Mouse (Mus musculus): ENCODE measurements around the gene Sdk1. TPM values are rescaled to one million over a fixed set of nuclear protein-coding genes. Genes with fewer than 3 reads are reported as not detected.

Sdk1 gene
- polyA plus RNA-seq, 1 experiment from 2014 or later = 0.10 TPM

DNA sequence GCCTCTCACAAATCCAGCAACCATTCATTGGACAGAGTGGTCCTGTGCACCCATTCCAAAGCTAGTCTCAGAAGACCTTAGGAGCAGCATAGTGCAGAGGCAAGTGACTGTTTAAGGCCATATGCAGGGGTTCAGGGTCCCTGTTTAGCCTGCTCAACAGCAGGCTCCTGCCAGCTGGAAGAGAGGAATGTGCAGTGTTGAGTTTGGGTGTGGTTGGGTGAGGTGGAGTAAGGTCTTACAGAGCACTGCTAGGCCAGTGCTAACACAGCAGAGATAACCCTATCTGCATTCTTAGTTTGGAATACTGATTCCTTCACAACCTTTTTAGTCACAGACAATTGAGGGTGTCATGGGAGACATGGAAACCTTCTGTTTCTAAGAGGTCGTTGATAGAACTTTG, 206.0 kb downstream of the Sdk1 start:
- Histone ChIP-seq H3K36me3 (no peaks in the 10 kb centered on the region), H3K4me1 (replicated peaks) (no peaks in the 10 kb centered on the region), H3K9ac (no peak overlapping the region), H3K4me3 (replicated peaks) (no peak overlapping the region), H3K4me2 (no peak overlapping the region), H3K9me3 (replicated peaks) (no peaks in the 10 kb centered on the region), H3K27me3 (no peaks in the 10 kb centered on the region), H3K27ac (no peak overlapping the region)
- WGBS (ENCODE audit: insufficient replicate concordance) = 50% methylated on average over 1 of the region's 1 CpGs
- ATAC-seq (ENCODE audit: low read depth) (no peak), DNase-seq (no peak)

DNA sequence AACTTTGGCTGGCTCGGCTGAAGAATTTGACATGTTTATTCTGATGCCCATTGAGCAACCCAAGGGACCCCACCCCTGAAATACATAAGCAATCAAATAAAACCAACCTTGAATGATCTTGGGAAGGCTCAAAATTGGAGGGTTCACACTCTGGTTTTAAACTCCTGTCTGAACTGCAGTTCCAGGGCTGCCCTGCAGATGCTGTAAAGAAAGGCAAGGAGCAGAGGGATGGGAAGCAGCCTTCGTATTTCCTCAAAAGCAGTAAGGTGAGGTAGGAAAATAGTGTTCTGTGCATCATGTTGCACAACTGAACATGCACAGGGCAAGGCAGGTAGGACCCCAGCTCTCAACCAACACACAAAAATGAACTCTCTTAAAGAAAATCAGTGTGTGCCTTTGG, 222.1 kb downstream of the Sdk1 start:
- H3K27ac ChIP-seq = no peak overlapping the region
- H3K27me3 ChIP-seq = no peaks in the 10 kb centered on the region
- 55% methylated on average over 2 of the region's 2 CpGs for WGBS (ENCODE audit: insufficient replicate concordance)
- ATAC-seq (ENCODE audit: low read depth) (no peak), DNase-seq (no peak)
- no peaks in the 10 kb centered on the region for H3K4me1 ChIP-seq (replicated peaks)
- H3K9me3 ChIP-seq (replicated peaks) = no peaks in the 10 kb centered on the region
- no peak overlapping the region for H3K4me3 ChIP-seq (replicated peaks)
- no peak overlapping the region for H3K9ac ChIP-seq
- no peaks in the 10 kb centered on the region for H3K36me3 ChIP-seq
- no peak overlapping the region for H3K4me2 ChIP-seq

DNA sequence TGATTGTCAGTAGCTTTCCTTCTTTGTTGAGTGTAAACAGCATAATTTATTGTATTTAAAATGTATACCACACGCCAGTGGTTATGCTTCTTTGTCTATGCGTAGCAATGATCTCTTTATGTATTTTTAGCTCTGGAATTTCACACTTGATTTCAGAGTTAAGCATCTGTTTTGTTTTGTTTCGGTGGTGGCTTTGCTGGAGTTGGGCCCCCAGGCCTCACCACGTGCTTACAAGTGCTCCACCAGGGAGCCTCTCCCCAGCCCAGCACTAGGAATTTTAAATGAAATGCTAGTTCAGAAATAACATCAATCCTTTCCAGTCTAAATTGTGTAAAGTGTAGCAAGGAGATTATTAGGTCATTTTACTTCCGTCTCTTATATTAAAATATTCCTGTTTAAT, 227.5 kb downstream of the Sdk1 start:
- no peak overlapping the region for H3K4me3 ChIP-seq (replicated peaks)
- H3K4me2 ChIP-seq = no peak overlapping the region
- no peaks in the 10 kb centered on the region for H3K4me1 ChIP-seq (replicated peaks)
- no peak overlapping the region for H3K27ac ChIP-seq
- ATAC-seq (ENCODE audit: low read depth) (no peak), DNase-seq (no peak)
- H3K9ac ChIP-seq = no peak overlapping the region
- 51% methylated on average over 5 of the region's 5 CpGs for WGBS (ENCODE audit: insufficient replicate concordance)
- H3K9me3 ChIP-seq (replicated peaks) = no peaks in the 10 kb centered on the region
- H3K36me3 ChIP-seq = no peaks in the 10 kb centered on the region
- H3K27me3 ChIP-seq = no peaks in the 10 kb centered on the region

DNA sequence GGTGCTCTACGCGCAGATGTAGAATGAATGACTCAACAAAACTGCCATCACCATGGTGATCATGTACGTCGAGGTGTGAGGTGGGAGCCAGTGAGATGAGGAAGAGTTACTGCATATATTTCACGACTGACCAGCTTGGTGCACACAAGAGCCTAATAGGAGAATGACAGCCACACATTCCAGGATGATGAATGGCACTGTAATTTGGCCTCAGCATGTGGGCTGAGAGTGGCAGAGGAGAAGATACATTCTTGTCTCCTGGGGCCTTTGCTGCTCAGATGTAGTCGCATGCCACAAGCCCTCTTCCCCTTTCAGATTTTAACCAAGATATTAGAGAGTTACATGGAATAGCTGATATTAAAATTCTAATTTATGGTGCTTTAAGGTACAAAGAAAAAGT, 264.0 kb downstream of the Sdk1 start:
- Histone ChIP-seq H3K9ac (no peak overlapping the region), H3K4me2 (no peak overlapping the region), H3K27ac (no peak overlapping the region), H3K9me3 (replicated peaks) (no peaks in the 10 kb centered on the region), H3K36me3 (no peaks in the 10 kb centered on the region), H3K4me1 (replicated peaks) (no peaks in the 10 kb centered on the region), H3K27me3 (no peaks in the 10 kb centered on the region), H3K4me3 (replicated peaks) (no peak overlapping the region)
- WGBS (ENCODE audit: insufficient replicate concordance) = 69% methylated on average over 6 of the region's 6 CpGs
- DNase-seq = no peak
- no peak for ATAC-seq (ENCODE audit: low read depth)

DNA sequence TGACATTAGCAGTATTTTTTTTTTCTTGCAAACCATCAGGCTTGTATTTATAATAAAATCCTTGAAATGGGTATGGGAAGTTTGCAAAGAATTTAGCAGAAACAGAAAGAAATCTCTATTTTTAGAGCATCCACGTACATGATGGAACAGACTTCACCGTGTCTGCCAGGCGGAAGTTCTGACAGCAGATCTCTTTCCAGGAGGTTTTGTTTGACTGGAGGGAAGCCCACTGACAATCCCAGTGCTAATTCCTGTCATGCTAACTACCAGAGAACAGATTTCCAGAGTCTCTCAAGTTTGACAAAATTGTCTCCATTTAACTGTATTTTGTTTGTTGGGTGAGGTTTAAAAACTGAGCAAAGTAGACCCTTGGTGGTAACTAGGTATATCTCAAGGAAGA, 265.1 kb downstream of the Sdk1 start:
- no peak overlapping the region for H3K4me3 ChIP-seq (replicated peaks)
- no peak overlapping the region for H3K9ac ChIP-seq
- DNase-seq = no peak
- WGBS (ENCODE audit: insufficient replicate concordance) = 70% methylated on average over 3 of the region's 3 CpGs
- H3K4me1 ChIP-seq (replicated peaks) = no peaks in the 10 kb centered on the region
- H3K27me3 ChIP-seq = no peaks in the 10 kb centered on the region
- ATAC-seq (ENCODE audit: low read depth) = no peak
- no peak overlapping the region for H3K4me2 ChIP-seq
- H3K36me3 ChIP-seq = no peaks in the 10 kb centered on the region
- no peaks in the 10 kb centered on the region for H3K9me3 ChIP-seq (replicated peaks)
- no peak overlapping the region for H3K27ac ChIP-seq

DNA sequence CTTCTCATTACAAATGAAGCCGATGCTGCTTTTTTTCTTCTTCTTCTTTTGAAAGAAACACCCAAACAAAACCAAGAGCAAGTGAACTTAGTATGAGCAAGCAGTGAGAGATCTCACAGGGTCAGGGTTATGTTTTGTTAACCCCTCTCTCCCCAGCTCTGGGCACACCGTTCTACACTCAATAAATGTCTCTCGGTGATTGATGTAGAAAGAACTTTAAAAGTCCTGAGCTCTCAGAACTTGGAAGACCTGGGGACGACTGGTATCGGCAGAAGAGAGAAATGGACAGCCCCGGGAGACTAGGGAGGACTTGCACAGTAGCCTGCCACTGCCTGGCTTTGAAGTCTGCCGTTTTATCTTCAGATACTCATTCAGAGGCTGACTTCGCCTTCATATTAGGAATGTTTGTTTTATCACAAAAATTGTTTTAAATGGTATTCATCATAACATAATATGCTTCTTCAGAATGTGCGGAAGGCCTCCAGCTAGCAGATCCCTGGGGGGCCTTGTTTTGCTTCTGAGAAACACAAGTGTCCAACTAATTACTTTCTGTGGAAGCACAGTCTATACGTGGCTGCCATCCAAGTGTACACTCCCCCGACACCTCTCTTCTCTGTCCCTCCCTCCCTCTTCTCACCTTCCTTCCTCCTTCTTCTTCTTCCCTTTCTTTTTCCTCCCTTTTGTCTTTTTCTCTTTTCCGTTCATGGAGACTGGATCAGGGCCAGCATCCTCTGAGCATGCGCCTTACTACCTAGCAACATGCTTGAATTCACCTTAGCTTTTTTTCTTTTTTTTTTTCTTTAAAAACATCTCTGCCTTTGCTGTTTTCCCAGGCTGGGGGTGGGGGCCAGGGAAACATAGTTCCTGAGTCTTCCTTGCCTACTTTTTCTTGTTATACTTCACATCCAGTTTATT, 283.8 kb downstream of the Sdk1 start:
- H3K9me3 ChIP-seq (replicated peaks) = no peaks in the 10 kb centered on the region
- ATAC-seq (ENCODE audit: low read depth) = no peak
- H3K9ac ChIP-seq = no peak overlapping the region
- H3K27ac ChIP-seq = no peak overlapping the region
- no peaks in the 10 kb centered on the region for H3K36me3 ChIP-seq
- H3K4me3 ChIP-seq (replicated peaks) = no peak overlapping the region
- H3K27me3 ChIP-seq = no peaks in the 10 kb centered on the region
- no peak for DNase-seq
- H3K4me1 ChIP-seq (replicated peaks) = no peaks in the 10 kb centered on the region
- H3K4me2 ChIP-seq = no peak overlapping the region
- WGBS (ENCODE audit: insufficient replicate concordance) = 50% methylated on average over 13 of the region's 13 CpGs

DNA sequence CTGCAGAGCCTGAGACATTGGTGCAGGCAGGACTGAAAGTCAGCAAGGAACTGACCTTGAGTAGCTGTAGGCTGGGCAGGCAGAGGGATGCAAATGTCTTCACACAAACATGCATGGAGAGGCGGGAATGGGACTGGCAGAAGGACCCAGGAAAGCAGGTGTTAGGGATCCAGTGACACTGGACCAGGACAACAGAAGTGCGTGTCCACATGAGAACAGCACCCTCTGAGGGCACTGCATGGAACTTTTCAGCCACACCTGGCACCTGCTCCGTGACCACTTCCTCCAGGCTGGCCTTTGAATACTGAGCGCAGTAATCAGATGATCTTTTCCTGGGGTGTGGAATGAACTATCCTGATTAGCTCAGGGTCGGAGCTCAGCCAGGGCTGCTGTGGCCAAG, 298.9 kb downstream of the Sdk1 start:
- Histone ChIP-seq H3K4me1 (replicated peaks) (no peaks in the 10 kb centered on the region), H3K36me3 (no peaks in the 10 kb centered on the region), H3K9me3 (replicated peaks) (no peaks in the 10 kb centered on the region), H3K27ac (no peak overlapping the region), H3K4me3 (replicated peaks) (no peak overlapping the region), H3K4me2 (no peak overlapping the region), H3K9ac (no peak overlapping the region), H3K27me3 (no peaks in the 10 kb centered on the region)
- DNase-seq (no peak), ATAC-seq (ENCODE audit: low read depth) (no peak)
- WGBS (ENCODE audit: insufficient replicate concordance) = 50% methylated on average over 5 of the region's 5 CpGs

DNA sequence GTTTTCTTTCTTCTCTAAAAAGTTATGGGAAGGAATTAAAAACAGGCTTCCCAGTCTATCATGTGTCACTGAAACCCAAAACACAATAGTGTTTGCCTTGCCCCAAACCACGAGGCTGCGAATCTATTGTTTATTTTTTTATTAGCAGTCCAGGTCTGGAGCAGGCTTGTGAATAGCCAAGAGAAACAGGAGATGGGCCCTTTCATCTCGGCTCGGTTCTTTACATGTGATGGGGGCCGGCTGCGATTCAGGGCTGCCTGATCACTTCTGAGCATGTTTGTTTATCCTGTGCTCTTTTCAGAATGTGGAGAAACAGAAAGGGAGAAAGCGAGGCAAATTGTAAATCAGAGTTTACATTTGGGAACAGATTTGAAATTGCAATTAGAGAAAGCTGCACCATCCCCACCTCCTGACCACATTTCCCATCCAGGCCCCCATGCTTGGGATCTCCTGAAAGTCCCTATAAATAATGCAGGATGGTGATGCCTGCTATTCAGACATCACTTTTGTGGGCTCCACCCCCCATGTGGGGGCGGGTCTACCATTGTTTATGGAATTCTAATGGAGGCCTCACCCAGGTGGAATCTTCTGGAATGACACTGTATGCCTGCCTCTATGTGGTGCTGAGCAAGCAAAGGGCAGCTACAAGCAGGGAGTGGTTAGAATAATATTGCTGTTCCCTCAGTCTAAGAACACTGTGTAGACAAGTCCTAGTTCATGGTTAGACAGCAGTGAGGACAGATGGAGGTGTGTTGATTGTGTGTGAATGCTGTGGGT, 301.8 kb downstream of the Sdk1 start:
- Histone ChIP-seq H3K36me3 (no peaks in the 10 kb centered on the region), H3K27ac (no peak overlapping the region), H3K4me1 (replicated peaks) (no peaks in the 10 kb centered on the region), H3K27me3 (no peaks in the 10 kb centered on the region), H3K4me3 (replicated peaks) (no peak overlapping the region), H3K9me3 (replicated peaks) (no peaks in the 10 kb centered on the region), H3K4me2 (no peak overlapping the region), H3K9ac (no peak overlapping the region)
- WGBS (ENCODE audit: insufficient replicate concordance) = 40% methylated on average over 8 of the region's 8 CpGs
- ATAC-seq (ENCODE audit: low read depth) (no peak), DNase-seq (no peak)

DNA sequence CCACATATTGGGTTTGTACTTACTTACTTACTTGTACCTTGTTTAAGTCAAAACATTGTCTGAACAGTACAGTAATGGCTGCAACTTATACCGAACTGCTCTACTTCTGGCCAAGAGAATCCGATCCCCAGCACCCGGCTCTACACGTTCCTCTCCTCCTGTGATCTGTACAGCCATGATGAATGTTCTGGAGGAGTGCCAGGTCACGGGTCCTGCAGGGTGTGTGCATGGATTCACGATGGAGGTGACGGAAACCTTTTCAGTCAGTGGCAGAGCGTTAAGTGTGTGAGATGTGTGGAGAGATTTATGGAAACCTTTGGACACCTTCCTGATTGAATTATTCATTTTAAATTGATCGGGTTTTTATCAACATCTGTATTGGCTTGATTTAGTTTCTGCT, 312.2 kb downstream of the Sdk1 start:
- H3K27me3 ChIP-seq = no peaks in the 10 kb centered on the region
- no peaks in the 10 kb centered on the region for H3K36me3 ChIP-seq
- WGBS (ENCODE audit: insufficient replicate concordance) = 68% methylated on average over 9 of the region's 9 CpGs
- no peak overlapping the region for H3K4me3 ChIP-seq (replicated peaks)
- DNase-seq (no peak), ATAC-seq (ENCODE audit: low read depth) (no peak)
- H3K4me1 ChIP-seq (replicated peaks) = no peaks in the 10 kb centered on the region
- no peak overlapping the region for H3K4me2 ChIP-seq
- H3K9me3 ChIP-seq (replicated peaks) = no peaks in the 10 kb centered on the region
- H3K9ac ChIP-seq = no peak overlapping the region
- no peak overlapping the region for H3K27ac ChIP-seq

DNA sequence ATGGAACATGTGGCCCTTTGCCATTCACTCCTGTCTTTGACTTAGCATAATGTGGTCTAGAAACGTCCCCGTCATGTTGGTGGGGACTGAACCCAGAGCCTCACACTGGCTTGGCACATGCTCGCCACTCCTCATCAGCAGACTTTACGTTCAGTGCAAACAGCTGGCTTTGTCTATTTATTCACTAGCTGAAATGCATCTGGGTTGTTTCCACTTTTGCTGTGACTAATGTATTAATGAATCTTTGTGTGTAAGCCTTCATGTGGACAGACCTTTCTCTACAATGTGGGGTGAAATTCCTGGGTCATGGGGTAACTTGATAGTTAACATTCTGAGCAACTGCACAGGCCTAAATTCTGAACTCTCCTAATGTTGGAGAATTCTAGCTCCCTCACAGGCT, 317.4 kb downstream of the Sdk1 start:
- no peak overlapping the region for H3K9ac ChIP-seq
- H3K27me3 ChIP-seq = no peaks in the 10 kb centered on the region
- DNase-seq (no peak), ATAC-seq (ENCODE audit: low read depth) (no peak)
- no peak overlapping the region for H3K4me3 ChIP-seq (replicated peaks)
- H3K9me3 ChIP-seq (replicated peaks) = no peaks in the 10 kb centered on the region
- H3K4me2 ChIP-seq = no peak overlapping the region
- WGBS (ENCODE audit: insufficient replicate concordance) = 71% methylated on average over 4 of the region's 4 CpGs
- H3K36me3 ChIP-seq = no peaks in the 10 kb centered on the region
- no peaks in the 10 kb centered on the region for H3K4me1 ChIP-seq (replicated peaks)
- H3K27ac ChIP-seq = no peak overlapping the region

DNA sequence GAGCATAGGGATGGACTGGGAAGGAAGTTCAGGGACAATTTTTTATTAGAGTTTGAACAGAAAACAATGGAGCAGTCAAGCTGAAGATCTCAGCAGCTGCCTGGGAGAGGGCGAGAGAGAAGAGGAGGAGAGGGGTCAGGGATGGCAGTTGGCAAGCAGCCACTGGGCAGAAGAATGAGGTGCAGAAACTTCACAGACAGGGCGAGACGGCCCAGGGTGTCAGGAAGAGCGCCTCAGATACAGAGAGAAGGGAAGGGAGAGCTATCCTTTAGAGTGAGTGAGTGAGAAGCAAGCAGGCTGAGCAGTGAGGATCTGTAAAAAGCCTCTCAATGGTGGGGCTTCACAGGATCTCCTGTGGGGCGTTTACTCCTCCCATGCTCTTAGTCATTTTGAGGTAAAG, 319.0 kb downstream of the Sdk1 start:
- H3K36me3 ChIP-seq = no peaks in the 10 kb centered on the region
- 39% methylated on average over 5 of the region's 5 CpGs for WGBS (ENCODE audit: insufficient replicate concordance)
- H3K27ac ChIP-seq = no peak overlapping the region
- DNase-seq (no peak), ATAC-seq (ENCODE audit: low read depth) (no peak)
- no peaks in the 10 kb centered on the region for H3K4me1 ChIP-seq (replicated peaks)
- H3K27me3 ChIP-seq = no peaks in the 10 kb centered on the region
- H3K9me3 ChIP-seq (replicated peaks) = no peaks in the 10 kb centered on the region
- H3K4me2 ChIP-seq = no peak overlapping the region
- H3K4me3 ChIP-seq (replicated peaks) = no peak overlapping the region
- H3K9ac ChIP-seq = no peak overlapping the region

All from liver, embryonic 13.5 days (tissue).